Comparison of ENCODE assay signal across 33 mouse cellular contexts in the genomic region with DNA sequence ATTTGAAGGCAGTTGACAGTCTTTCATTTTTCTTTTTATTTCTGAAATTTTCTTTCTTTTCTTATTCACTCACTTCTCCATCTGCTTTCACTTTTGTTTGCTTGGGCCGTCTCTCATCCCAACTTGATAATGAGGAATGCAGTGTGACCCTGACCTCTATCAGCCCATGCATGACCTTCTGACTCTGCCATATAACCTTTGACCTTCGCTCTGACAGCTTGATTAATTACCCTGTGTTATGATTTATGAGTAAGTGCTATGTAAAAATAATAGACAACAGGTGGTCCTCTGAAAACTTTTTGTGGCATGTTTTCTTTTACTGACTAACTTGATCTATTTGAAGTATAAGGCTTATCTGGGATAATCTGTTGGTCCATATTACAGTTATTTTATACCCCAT.
DNase-seq lines count a peak whose midpoint lies in the region; ATAC-seq lines count a peak whose summit lies in the region.
"Had no signal": no experiment of that assay in that cellular context is flagged by ENCODE, and none has a peak within 500 bp of the region (broad histone marks: within the 10 kb centered on the region; RNA-seq: fewer than 3 reads in every experiment).

No protein-coding gene starts in this region.

- no peak overlapping the region for H3K4me2 ChIP-seq in hindbrain, embryonic 16.5 days (ENCODE audit: low read length)
- no peak overlapping the region for H3K4me2 ChIP-seq in limb, embryonic 11.5 days (ENCODE audit: low read depth, severe bottlenecking)
- H3K4me2 ChIP-seq: heart, embryonic 15.5 days; hindbrain, embryonic 14.5 days; kidney, embryonic 15.5 days; limb, embryonic 15.5 days; liver, embryonic 15.5 days; lung, embryonic 14.5 days; midbrain, embryonic 12.5 days had no signal

- no peak overlapping the region for H3K4me3 ChIP-seq in hindbrain, embryonic 10.5 days
- H3K4me3 ChIP-seq in hindbrain, embryonic 16.5 days (ENCODE audit: low read length) = no peak overlapping the region
- no peak overlapping the region for H3K4me3 ChIP-seq in embryonic facial prominence, embryonic 10.5 days
- H3K4me3 ChIP-seq in limb, embryonic 11.5 days (ENCODE audit: low read depth, low read length) = no peak overlapping the region
- H3K4me3 ChIP-seq: erythroblast, embryonic 14.5 days; heart, embryonic 10.5 days; heart, embryonic 15.5 days; kidney, embryonic 15.5 days; layer of hippocampus, adult 2 months; left cerebral cortex, adult 2 months; limb, embryonic 15.5 days; liver, embryonic 15.5 days; midbrain, embryonic 12.5 days had no signal

- no peak for ATAC-seq in hindbrain, embryonic 16.5 days
- no peak for ATAC-seq in limb, embryonic 11.5 days (ENCODE audit: insufficient number of reproducible peaks, low FRiP score, low TSS enrichment, low read depth)
- ATAC-seq: forebrain, embryonic 16.5 days; Patski had no signal

- no peaks in the 10 kb centered on the region for H3K36me3 ChIP-seq in hindbrain, embryonic 10.5 days
- H3K36me3 ChIP-seq in hindbrain, embryonic 16.5 days (ENCODE audit: control insufficient read depth, insufficient read depth, low read length) = no peaks in the 10 kb centered on the region
- no peaks in the 10 kb centered on the region for H3K36me3 ChIP-seq in embryonic facial prominence, embryonic 10.5 days (replicated peaks)
- no peaks in the 10 kb centered on the region for H3K36me3 ChIP-seq in limb, embryonic 11.5 days (ENCODE audit: control insufficient read depth, insufficient read depth, low read length)
- H3K36me3 ChIP-seq: heart, embryonic 10.5 days; heart, embryonic 15.5 days; kidney, embryonic 15.5 days; limb, embryonic 15.5 days; liver, embryonic 15.5 days; midbrain, embryonic 12.5 days had no signal

- no peaks in the 10 kb centered on the region for H3K27me3 ChIP-seq in hindbrain, embryonic 10.5 days (ENCODE audit: insufficient read depth, poor library complexity, severe bottlenecking)
- H3K27me3 ChIP-seq in hindbrain, embryonic 16.5 days (replicated peaks; ENCODE audit: control insufficient read depth, insufficient read depth, low read length) = no peaks in the 10 kb centered on the region
- no peaks in the 10 kb centered on the region for H3K27me3 ChIP-seq in embryonic facial prominence, embryonic 10.5 days (replicated peaks; ENCODE audit: low read depth, poor library complexity, severe bottlenecking)
- H3K27me3 ChIP-seq in limb, embryonic 11.5 days (ENCODE audit: control insufficient read depth, insufficient read depth, low read length) = no peaks in the 10 kb centered on the region
- H3K27me3 ChIP-seq: CH12.LX; heart, embryonic 15.5 days; kidney, embryonic 15.5 days; limb, embryonic 15.5 days; liver, embryonic 15.5 days; midbrain, embryonic 12.5 days; Patski had no signal

- H3K9ac ChIP-seq in hindbrain, embryonic 16.5 days (ENCODE audit: low read depth, low read length) = no peak overlapping the region
- H3K9ac ChIP-seq in limb, embryonic 11.5 days (ENCODE audit: low read length) = no peak overlapping the region
- H3K9ac ChIP-seq: heart, embryonic 15.5 days; hindbrain, embryonic 14.5 days; kidney, embryonic 15.5 days; limb, embryonic 15.5 days; liver, embryonic 15.5 days; lung, embryonic 14.5 days; midbrain, embryonic 12.5 days had no signal

- DNase-seq in hindbrain, embryonic 10.5 days (ENCODE audit: low spot score) = peak; percentile 62
- peak; percentile 16 for DNase-seq in NIH3T3 (ENCODE audit: low read depth)
- DNase-seq in embryonic facial prominence, embryonic 10.5 days (ENCODE audit: low spot score) = peak; percentile 54
- DNase-seq in limb, embryonic 11.5 days (ENCODE audit: low spot score) = peak; percentile 33
- DNase-seq in kidney, postnatal 10 days = no peak
- DNase-seq in T-cell, adult 2 months (ENCODE audit: low spot score) = no peak
- DNase-seq in right cerebral cortex, adult 18-20 months = no peak
- DNase-seq: adrenal gland, postnatal 14 days; cerebellum, adult 18-20 months; cerebellum, postnatal 10 days; gastrocnemius, postnatal 14 days; kidney, adult 18-20 months; kidney, postnatal 36 days; lung, embryonic 14.5 days; lung, postnatal 14 days; right cerebral cortex, postnatal 4 days; thymus, adult 18-20 months; thymus, postnatal 36 days had no signal

- H3K27ac ChIP-seq in hindbrain, embryonic 10.5 days = peak overlapping the region; percentile 67; the same call in 1 of the 2 replicates
- no peak overlapping the region for H3K27ac ChIP-seq in hindbrain, embryonic 16.5 days (ENCODE audit: low read depth, low read length)
- H3K27ac ChIP-seq in embryonic facial prominence, embryonic 10.5 days (replicated peaks) = no peak overlapping the region
- H3K27ac ChIP-seq in limb, embryonic 11.5 days (replicated peaks; ENCODE audit: low read depth, low read length) = no peak overlapping the region
- H3K27ac ChIP-seq: heart, embryonic 10.5 days; heart, embryonic 15.5 days; hindbrain, embryonic 14.5 days; kidney, embryonic 15.5 days; layer of hippocampus, adult 2 months; left cerebral cortex, adult 2 months; limb, embryonic 15.5 days; liver, embryonic 15.5 days; midbrain, embryonic 12.5 days; stomach, postnatal 0 days had no signal

- 20% methylated on average over 2 of the region's 2 CpGs for WGBS in hindbrain, embryonic 10.5 days
- 20% methylated on average over 2 of the region's 2 CpGs for WGBS in hindbrain, embryonic 16.5 days
- 19% methylated on average over 2 of the region's 2 CpGs for WGBS in embryonic facial prominence, embryonic 10.5 days
- WGBS in limb, embryonic 11.5 days = 21% methylated on average over 2 of the region's 2 CpGs

- H3K9me3 ChIP-seq in hindbrain, embryonic 10.5 days = no peaks in the 10 kb centered on the region
- no peaks in the 10 kb centered on the region for H3K9me3 ChIP-seq in hindbrain, embryonic 16.5 days (ENCODE audit: control insufficient read depth, low read length)
- H3K9me3 ChIP-seq in embryonic facial prominence, embryonic 10.5 days = no peaks in the 10 kb centered on the region
- H3K9me3 ChIP-seq in limb, embryonic 11.5 days (ENCODE audit: control insufficient read depth, low read length) = no peaks in the 10 kb centered on the region
- H3K9me3 ChIP-seq: heart, embryonic 10.5 days; heart, embryonic 15.5 days; kidney, embryonic 15.5 days; limb, embryonic 15.5 days; liver, embryonic 15.5 days; midbrain, embryonic 12.5 days had no signal

- peaks cover 87% of the 10 kb centered on the region for H3K4me1 ChIP-seq in hindbrain, embryonic 10.5 days (replicated peaks)
- no peaks in the 10 kb centered on the region for H3K4me1 ChIP-seq in hindbrain, embryonic 16.5 days (ENCODE audit: control insufficient read depth, insufficient read depth, low read depth, low read length)
- H3K4me1 ChIP-seq in embryonic facial prominence, embryonic 10.5 days = peaks cover 52% of the 10 kb centered on the region
- peaks cover 4% of the 10 kb centered on the region for H3K4me1 ChIP-seq in limb, embryonic 11.5 days (ENCODE audit: control insufficient read depth, insufficient read depth, low read length)
- H3K4me1 ChIP-seq: limb, embryonic 15.5 days; liver, embryonic 15.5 days had no signal

Comparison
In these comparisons a context has a peak if more than half of its experiments do, and no peak if none do; other contexts are left out.
1. DNase-seq: peak in hindbrain, embryonic 10.5 days (single experiment), NIH3T3 (single experiment), embryonic facial prominence, embryonic 10.5 days (single experiment) and limb, embryonic 11.5 days (single experiment); none in kidney, postnatal 10 days (single experiment), T-cell, adult 2 months (single experiment) and right cerebral cortex, adult 18-20 months (single experiment).